Mouse (Mus musculus) megakaryocyte-erythroid progenitor cell, adult 5 weeks (primary cell): ENCODE data around the gene Cox8b. TPM values are rescaled to one million over a fixed set of nuclear protein-coding genes. Genes with fewer than 3 reads are reported as not detected.

Experiments
- polyA plus RNA-seq: library from polyadenylated mRNA; stranded (reverse); fragments of >175 nt; gene quantifications from 2 replicates; pipeline ENCODE4 v1.2.3, GENCODE M21; 2012

Cox8b gene
- not detected in 2 replicates for polyA plus RNA-seq

DNA sequence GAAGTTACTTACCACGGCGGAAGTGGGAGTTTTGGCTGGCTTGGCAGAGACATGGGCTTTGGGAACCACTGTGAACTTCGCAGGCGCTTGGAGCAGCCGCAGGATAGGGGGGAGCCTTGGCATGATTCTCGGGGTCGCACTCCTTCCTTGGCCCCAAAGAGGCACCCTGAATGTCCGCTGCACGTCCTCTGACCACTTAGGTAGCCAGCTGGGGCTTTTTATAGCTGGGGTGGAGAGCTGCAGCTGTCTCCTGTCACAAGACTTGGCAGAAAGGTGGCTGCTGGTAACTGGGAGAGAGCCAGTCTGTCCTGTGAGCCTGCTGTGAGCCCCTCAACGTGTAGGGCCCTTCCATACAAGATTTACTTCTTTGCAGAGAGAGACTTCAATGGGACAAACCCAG lies at the start of gene Cox8b:
Cox8b (minus strand) TSS at position 227 of the 400 bp plus-strand sequence.

DNA sequence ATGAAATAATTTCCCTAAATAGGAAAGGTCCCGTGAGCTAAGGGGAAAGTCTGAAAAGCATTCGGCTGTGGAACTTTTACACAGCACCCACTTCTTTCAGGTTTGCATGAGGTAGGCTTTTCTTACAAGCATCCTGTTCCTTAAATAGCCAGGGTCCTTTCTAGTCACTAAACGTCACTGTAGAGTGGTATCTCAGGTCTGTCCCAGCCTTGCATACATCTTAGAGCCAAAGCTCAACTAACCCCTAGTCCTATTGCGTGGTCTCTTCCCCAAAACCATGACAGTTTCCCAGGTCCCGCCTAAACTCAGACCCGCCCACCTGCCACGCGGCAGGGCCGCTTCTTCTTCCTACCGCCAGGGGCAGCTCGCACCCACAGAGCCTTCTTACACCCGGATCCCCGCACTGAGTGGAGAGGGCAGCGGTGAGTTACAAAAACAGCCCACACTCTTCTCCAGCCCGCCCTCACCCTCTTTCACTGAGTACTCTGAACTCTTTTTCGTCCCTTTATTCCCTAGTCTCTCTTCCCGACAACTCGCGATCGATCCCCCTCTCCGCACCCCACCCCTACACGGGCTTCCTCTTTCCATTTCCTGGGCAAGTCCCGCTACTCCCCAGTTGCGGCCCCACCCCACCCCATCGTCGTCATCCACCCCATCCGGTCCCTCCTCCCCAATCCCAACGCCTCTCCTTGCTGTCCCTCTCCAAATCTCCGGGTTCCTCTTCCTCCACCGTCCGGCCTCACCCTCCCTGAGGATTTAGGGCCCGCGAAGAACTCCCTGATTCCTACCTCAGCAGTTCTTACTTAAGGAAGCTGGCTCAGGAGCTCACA lies 41.2 kb upstream of the Cox8b start, which contains the start of gene Pgghg:
Pgghg (plus strand) TSS at position 170 of the 830 bp plus-strand sequence.

DNA sequence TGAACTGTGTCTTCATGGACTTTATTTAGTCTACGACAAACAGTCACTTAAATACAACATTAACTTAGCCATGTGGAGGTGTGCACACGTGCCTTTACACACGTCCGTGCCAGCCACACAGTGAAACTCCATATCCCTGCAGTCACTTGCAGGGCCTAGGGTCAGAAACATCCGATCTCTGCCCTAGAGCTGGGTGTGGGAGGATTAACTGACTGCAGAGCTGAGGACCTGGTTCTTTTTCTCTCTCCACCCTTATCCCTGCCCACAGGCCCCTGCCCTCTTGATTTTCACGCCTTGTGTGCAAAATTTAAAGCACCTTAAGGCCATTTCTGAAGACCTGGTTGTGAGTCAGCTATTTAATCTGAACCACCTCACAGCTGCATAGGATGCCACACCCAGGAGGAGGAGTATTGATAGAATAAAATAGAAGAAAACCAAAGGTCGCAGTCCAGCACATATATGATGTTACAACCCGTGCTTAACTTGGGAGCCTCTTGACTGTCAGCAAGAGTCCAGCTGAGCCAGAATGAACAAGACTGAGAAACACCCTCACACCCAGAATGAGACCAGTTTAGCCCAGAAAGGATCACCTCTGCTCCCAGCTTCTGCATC lies 20.3 kb upstream of the Cox8b start, which contains the start of gene Nlrp6:
Nlrp6 (plus strand) TSS at position 485 of the 612 bp plus-strand sequence.

DNA sequence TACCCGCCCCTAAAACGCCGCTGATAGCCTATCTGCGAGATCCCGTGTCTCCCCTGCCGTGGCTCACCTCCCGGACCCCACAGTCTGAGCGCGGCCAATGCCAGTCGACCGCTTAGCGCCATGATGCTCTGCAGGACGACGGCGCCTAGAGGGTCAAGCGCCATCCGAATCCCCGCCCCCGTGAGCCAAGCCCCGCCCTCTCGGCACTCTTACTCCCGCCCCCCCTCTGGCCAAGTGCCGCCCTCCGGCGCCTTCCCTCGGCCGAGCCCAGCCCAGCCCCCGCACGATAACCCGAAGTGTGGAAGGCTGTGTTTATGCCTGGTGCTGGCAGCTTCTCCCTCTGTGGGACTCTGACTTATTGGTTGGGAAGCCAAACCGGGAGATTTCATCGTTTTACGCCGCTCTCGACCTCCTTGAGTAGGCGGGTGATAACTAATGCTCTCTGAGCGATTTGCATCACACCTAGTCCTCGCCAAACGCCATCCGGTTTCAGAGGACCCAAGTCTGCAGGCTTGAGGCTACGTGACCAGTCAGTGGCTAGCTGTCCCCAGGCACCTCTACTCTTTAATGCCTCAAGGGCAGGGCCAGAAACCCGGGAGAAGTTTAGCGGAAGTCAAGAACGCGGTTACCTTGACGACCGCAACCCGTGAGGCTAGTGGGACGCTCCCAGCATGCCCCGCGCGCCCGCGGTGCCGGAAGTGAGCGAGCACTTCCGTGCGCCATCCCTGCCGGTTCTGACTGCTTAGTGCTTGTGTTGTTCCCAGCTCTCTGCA lies 18.4 kb downstream of the Cox8b start, which contains the start of the genes Psmd13 and Sirt3:
Psmd13 (plus strand) TSS at position 273 of the 773 bp plus-strand sequence.
Sirt3 (minus strand) TSS at position 614 of the 773 bp plus-strand sequence.

DNA sequence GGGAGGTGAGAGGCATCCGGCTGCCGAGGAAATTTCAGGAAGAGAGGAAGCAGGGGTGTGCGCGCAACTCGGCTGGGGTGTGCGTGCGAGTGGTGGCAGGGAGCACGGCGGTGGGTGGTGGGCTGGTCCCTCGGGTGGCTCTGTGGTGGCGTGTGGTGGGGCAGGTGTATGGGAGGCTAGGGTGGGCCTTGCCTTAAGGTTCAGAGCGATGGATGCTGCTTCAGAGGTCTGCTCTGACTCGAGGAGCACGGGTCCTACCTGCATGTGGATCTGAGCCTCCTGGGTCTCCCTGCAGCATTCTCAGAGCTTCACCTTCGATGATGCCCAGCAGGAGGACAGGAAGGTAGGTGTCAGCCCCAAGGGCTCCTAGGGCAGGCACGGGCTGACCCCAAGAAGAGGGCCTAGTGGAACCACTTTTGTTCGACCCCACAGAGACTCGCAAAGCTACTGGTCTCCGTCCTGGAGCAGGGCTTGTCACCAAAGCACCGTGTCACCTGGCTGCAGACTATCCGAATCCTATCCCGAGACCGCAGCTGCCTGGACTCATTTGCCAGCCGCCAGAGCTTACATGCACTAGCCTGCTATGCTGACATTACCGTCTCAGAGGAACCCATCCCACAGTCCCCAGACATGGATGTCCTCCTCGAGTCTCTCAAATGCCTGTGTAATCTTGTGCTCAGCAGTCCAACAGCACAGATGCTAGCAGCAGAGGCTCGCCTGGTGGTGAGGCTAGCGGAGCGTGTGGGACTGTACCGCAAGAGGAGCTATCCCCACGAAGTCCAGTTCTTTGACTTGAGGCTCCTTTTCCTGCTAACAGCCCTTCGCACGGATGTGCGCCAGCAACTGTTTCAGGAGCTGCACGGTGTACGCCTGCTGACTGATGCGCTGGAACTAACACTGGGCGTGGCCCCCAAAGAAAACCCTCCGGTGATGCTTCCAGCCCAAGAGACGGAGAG lies 42.4 kb downstream of the Cox8b start, which contains the start of gene Bet1l:
Bet1l (minus strand) TSS at position 28 of the 956 bp plus-strand sequence.

DNA sequence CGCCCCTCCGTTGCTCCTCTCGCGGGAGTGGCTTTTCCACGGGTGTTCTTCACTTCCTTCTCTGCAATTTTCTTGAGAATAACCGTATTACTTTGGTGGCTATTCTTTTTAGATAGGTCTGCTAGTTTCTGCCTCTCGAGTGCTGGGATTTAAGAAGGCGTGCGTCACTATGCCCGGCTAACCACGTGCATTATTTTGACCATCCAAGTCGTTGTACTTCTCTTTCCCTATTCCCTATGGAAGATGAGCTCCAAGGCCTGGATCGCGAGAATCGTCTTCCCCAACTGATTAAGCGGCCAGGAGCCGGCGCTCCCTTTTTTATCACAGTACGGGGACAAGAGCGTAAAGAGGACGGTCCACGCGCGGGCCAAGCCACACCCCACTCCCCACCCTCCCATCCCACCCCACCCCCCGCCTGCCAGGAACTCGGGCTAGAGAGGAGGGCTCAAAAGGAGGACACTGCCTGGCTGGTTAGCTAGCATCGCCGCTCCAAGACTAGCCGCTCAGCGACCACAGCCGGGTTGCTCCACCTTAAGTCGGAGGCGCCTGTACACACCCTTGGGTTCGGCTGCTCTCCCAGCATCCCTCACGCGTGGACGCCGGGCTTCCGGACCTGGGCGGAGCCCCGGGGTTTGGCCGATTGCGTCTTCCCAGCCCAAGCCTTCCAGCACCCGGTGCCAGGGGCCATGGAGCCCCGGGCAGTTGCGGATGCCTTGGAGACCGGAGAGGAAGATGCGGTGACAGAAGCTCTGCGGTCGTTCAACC lies 43.3 kb downstream of the Cox8b start, which contains the start of gene Ric8a:
Ric8a (plus strand) TSS at position 173 of the 765 bp plus-strand sequence.

DNA sequence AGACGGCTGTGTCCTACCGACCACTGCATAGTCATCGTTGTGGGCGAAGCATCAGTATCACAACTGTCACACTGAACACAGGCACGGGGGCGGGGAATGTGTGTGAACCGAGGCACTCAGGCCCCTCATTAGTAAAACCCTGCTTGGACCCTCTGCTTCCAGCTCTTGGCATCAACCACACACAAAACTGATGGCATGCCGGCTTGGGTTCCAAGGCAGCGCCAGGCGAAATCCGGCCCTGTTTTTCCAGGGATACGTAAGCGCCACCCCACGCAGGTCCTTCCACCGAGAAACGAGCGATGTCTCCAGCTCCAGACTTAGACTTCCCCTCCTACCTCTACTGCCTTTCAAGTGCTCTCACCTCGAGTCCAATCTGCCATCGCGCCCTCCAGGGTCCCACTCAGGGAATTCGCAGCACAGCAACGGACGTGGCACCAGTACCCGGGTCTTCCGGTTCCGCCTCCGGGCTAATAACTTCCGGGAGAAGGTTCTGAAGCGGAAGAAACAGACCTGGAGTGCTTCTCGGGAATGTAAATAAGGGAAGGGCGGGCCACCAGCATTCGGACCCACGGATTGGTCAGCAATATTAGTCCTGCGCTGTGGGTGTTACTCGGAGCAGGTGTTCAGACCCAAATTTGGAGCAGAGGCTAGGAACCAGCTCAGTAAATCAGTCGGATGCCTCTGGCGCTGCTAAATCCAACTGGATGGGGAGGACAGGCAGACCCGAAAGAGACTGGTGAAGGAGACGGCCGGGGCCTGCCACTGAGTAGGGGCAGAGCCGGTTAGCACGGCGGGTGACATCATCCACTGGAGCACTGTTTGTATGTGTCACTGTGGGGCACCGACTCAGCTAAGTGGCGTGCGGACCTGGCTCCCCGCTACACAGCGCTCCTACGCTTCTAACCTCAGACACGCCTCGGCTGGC lies 44.1 kb downstream of the Cox8b start, which contains the start of gene Gm45785:
Gm45785 (minus strand) TSS at position 472 of the 925 bp plus-strand sequence.

Other genes with a start within 250 kb of the Cox8b start
- gene Olfr539, start 240.5 kb downstream of the Cox8b start, polyA plus RNA-seq, result not detected in 2 replicates
- not detected in 2 replicates for gene Olfr45, start 218.5 kb downstream of the Cox8b start, polyA plus RNA-seq
- not detected in 2 replicates for gene Olfr541, start 203.2 kb downstream of the Cox8b start, polyA plus RNA-seq
- not detected in 2 replicates for gene Cyp2e1, start 136.7 kb downstream of the Cox8b start, polyA plus RNA-seq
- gene Syce1, start 112.6 kb downstream of the Cox8b start, polyA plus RNA-seq, result 0.08 and 2.4 TPM in 2 replicates
- gene Zfp941, start 78.3 kb downstream of the Cox8b start, polyA plus RNA-seq, result 0.04 TPM in 1 of 2 replicates, not detected in the other
- not detected in 2 replicates for gene Urah, start 65.4 kb downstream of the Cox8b start, polyA plus RNA-seq
- not detected in 2 replicates for gene Scgb1c1, start 54.9 kb downstream of the Cox8b start, polyA plus RNA-seq
- gene Odf3, start 52.6 kb downstream of the Cox8b start, polyA plus RNA-seq, result not detected in 2 replicates
- 3.4 and 3.5 TPM in 2 replicates for gene Gm45785, start 44.1 kb downstream of the Cox8b start, polyA plus RNA-seq
- 81.9 and 99.2 TPM in 2 replicates for gene Ric8a, start 43.5 kb downstream of the Cox8b start, polyA plus RNA-seq
- gene Bet1l, start 42.9 kb downstream of the Cox8b start, polyA plus RNA-seq, result 12.2 and 15.3 TPM in 2 replicates
- 72.0 and 88.0 TPM in 2 replicates for gene Psmd13, start 18.5 kb downstream of the Cox8b start, polyA plus RNA-seq
- 87.3 and 88.0 TPM in 2 replicates for gene Sirt3, start 18.1 kb downstream of the Cox8b start, polyA plus RNA-seq
- 0.11 and 0.89 TPM in 2 replicates for gene Nlrp6, start 20.5 kb upstream of the Cox8b start, polyA plus RNA-seq
- 12.1 and 13.0 TPM in 2 replicates for gene Pgghg, start 40.9 kb upstream of the Cox8b start, polyA plus RNA-seq
- gene Ifitm5, start 49.8 kb upstream of the Cox8b start, polyA plus RNA-seq, result 0.30 and 0.40 TPM in 2 replicates
- gene Gm45717, start 55.5 kb upstream of the Cox8b start, polyA plus RNA-seq, result not detected in 2 replicates
- gene Ifitm2, start 55.5 kb upstream of the Cox8b start, polyA plus RNA-seq, result 395 and 470 TPM in 2 replicates
- 21.2 and 24.3 TPM in 2 replicates for gene Ifitm1, start 66.8 kb upstream of the Cox8b start, polyA plus RNA-seq
- 34.6 and 44.1 TPM in 2 replicates for gene Ifitm3, start 110.3 kb upstream of the Cox8b start, polyA plus RNA-seq
- 2.4 and 4.7 TPM in 2 replicates for gene Ifitm6, start 117.5 kb upstream of the Cox8b start, polyA plus RNA-seq
- gene Gm17387, start 128.7 kb upstream of the Cox8b start, polyA plus RNA-seq, result not detected in 2 replicates
- 5.3 and 7.4 TPM in 2 replicates for gene B4galnt4, start 160.7 kb upstream of the Cox8b start, polyA plus RNA-seq
- 5.2 and 6.1 TPM in 2 replicates for gene Pkp3, start 177.8 kb upstream of the Cox8b start, polyA plus RNA-seq
- 25.0 and 28.0 TPM in 2 replicates for gene Sigirr, start 200.1 kb upstream of the Cox8b start, polyA plus RNA-seq
- not detected in 2 replicates for gene Ano9, start 217.4 kb upstream of the Cox8b start, polyA plus RNA-seq
- 57.1 and 69.8 TPM in 2 replicates for gene Ptdss2, start 221.9 kb upstream of the Cox8b start, polyA plus RNA-seq